Mouse (Mus musculus) cerebellum, adult 8-10 months (tissue): ENCODE data around the gene Hacd4.
"Not testable (repeated sequence)": the region's sequence is repeated elsewhere in the genome, so short reads cannot be mapped to it uniquely, and the experiment has no call there.

Source experiments
- DNase-seq: peaks from one replicate; pipeline ENCODE4 v3.0.0; 2022

The Hacd4 gene

GRCm38 (mm10) chr4:88427630-88428239 lies 11.0 kb downstream of the Hacd4 start:
- DNase-seq: no peak

GRCm38 (mm10) chr4:88424563-88424962 lies 14.2 kb downstream of the Hacd4 start:
- no peak for DNase-seq

GRCm38 (mm10) chr4:88419378-88419777 lies 19.4 kb downstream of the Hacd4 start:
- DNase-seq: no peak

GRCm38 (mm10) chr4:88415017-88415416 lies 23.7 kb downstream of the Hacd4 start:
- no peak for DNase-seq

GRCm38 (mm10) chr4:88412331-88412730 lies 26.4 kb downstream of the Hacd4 start:
- no peak for DNase-seq

GRCm38 (mm10) chr4:88409279-88409678 lies 29.4 kb downstream of the Hacd4 start:
- no peak for DNase-seq

- DNase-seq: peak; percentile 5
Observed at GRCm38 (mm10) chr4:88406887-88407696, 31.6 kb downstream of the Hacd4 start.

GRCm38 (mm10) chr4:88402884-88403283 lies 35.8 kb downstream of the Hacd4 start:
- DNase-seq: no peak

- no peak for DNase-seq
Observed at GRCm38 (mm10) chr4:88400992-88401313, 37.8 kb downstream of the Hacd4 start.

- DNase-seq: no peak
Observed at GRCm38 (mm10) chr4:88400302-88400991, 38.3 kb downstream of the Hacd4 start.

GRCm38 (mm10) chr4:88396995-88397521 lies 41.7 kb downstream of the Hacd4 start:
- DNase-seq: no peak

GRCm38 (mm10) chr4:88395717-88396116 lies 43.0 kb downstream of the Hacd4 start:
- no peak for DNase-seq

GRCm38 (mm10) chr4:88390596-88390995 lies 48.1 kb downstream of the Hacd4 start:
- DNase-seq: not testable (repeated sequence)

GRCm38 (mm10) chr4:88390036-88390435 lies 48.7 kb downstream of the Hacd4 start:
- DNase-seq: no peak

GRCm38 (mm10) chr4:88372293-88373224 lies 66.2 kb downstream of the Hacd4 start:
- no peak for DNase-seq

- DNase-seq: no peak
Observed at GRCm38 (mm10) chr4:88370819-88371218, 67.9 kb downstream of the Hacd4 start.

- no peak for DNase-seq
Observed at GRCm38 (mm10) chr4:88369951-88370350, 68.8 kb downstream of the Hacd4 start.

GRCm38 (mm10) chr4:88357431-88357830 lies 81.3 kb downstream of the Hacd4 start:
- no peak for DNase-seq

- no peak for DNase-seq
Observed at GRCm38 (mm10) chr4:88356652-88357051, 82.1 kb downstream of the Hacd4 start.

- DNase-seq: peak; percentile 68
Observed at GRCm38 (mm10) chr4:88350910-88351309, 87.8 kb downstream of the Hacd4 start.
